Mouse (Mus musculus) heart, postnatal 36 days (tissue): ENCODE results near the gene Sap30. TPM values are rescaled to one million over a fixed set of nuclear protein-coding genes. Genes with fewer than 3 reads are reported as not detected.
"Not testable (repeated sequence)": the region's sequence is repeated elsewhere in the genome, so short reads cannot be mapped to it uniquely, and the experiment has no call there.

Source experiments
- DNase-seq, 2 experiments: peaks; one replicate each; pipeline ENCODE4 v3.0.0; 2021 to 2022
- intact Hi-C: fragments of 180-260 bp; cut with DNase I; formaldehyde crosslinking; loops from one replicate; pipeline ENCODE4 v1.15.1; 2025
- total RNA-seq, 2 experiments: library from RNA; stranded (reverse); gene quantifications; 2 replicates each; pipeline ENCODE4 v1.2.3; 2021

Gene Sap30
- total RNA-seq, 2 experiments from 2014 or later, result 13.3 to 17.8 TPM

DNA sequence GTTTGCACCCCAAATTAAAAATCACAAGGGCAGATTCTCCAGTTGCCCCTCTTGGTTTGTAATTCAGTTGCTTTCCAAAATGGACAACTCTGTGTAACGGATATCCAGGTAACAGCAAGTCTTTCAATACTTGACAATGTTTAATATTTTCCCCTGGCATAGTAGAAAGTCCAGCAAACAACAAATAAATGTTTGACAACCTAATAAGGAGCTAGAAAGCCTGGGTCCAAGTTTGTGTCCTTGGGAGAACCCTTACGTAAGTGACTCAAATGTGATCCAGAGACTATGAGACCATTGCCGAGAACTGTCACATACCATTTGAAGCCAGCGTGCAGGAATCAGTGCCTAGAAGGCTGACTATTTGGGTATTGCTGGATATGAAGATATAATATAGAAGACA, 35.8 kb downstream of the Sap30 start:
- DNase-seq, result no peak
- intact Hi-C loops, result no loop called here

DNA sequence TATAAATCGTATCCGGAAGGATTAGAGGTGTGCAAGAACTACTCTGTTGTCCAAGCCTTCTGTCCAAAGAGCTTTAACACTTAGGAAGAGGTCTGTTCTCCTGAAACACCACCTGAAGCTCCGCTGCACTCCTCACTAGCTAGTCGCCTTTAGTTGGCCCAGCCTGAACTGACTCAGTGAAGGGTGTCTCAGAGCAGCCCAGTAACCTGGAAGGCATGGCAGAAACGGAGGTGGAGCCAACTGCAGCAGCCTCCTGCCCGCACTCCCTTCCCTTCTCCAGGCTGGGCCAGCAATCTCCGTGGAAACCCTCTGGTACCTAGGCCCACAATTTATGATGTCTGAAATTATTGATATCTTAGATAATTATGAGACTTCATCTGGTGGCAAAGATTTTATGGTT, 36.9 kb downstream of the Sap30 start:
- intact Hi-C loops, result no loop called here
- no peak for DNase-seq

DNA sequence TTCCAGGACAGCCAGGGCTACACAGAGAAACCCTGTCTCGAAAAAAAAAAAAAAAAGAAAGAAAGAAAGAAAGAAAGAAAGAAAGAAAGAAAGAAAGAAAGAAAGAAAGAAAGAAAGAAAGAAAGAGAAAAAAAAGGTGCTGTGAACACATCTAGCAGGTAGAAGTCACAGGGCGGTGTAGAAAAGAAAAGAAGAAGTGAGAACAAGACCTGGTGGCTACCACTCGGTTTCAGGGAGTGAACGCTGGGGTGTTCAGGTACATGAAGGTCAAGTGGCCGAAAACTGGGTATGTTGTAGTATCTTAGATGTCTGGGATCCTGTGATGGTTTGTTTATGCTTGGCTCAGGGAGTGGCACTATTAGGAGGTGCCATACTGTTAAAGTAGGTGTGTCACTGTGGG, 41.8 kb downstream of the Sap30 start:
- intact Hi-C loops, DNase-seq: not testable (repeated sequence)

DNA sequence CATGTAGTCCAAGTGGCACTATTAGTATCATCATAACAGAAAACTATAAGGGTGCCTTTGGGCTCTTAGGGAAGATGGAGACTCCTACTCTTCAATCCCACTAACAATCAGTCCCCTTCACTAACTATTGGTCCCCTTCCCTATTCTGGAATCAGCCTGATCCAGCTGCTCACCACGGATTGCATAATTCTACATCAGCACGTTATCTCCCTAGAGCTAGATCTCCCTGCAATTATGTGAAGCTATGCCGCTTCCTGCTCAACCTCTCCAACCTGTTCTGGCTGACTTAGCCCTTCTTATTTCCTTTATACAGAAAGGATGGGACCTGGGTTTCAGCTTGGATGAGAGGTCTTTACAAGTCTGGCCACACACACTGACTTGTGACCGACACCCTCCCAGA, 44.4 kb downstream of the Sap30 start:
- intact Hi-C loops, result no loop called here

DNA sequence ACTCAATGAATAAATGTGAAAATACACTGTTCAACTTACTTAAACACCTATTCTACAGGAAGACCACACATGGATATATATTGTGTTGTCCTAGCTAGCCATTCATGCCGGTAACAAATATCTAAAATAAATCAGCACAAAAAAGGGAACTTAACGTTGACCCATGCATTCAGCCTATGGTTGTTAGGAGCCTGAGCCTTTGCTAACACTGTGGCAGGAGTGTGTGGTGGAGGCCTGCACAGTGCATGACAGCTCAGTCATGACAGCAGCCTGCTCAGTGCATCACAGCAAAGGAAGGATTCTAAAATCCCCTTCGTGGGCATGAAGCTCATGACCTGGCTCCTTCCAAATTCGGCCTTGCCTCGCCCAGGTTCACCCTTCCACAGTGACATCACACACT, 46.1 kb downstream of the Sap30 start:
- no peak for DNase-seq
- intact Hi-C loops, result no loop called here

More for the DNA sequence above, 44.4 kb downstream of the Sap30 start:
- DNase-seq, result no peak

DNA sequence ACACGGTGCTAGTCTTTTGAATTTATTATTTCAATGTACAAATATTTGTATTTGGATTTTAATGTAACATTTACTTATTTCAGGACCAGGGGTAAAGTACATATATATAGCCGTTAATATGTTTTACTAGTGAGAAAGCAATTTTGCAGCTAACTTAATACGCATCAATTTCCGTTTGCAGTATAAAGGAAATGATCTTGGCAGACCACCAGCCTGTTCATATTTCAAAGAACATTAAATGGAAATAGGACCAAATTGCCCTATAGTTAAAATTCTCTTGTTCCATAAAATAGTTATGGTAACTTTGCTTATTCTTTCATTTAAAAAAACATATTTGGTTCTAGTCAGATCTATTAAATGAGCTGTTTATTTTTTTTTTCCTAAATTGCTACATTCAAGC, 46.5 kb downstream of the Sap30 start:
- intact Hi-C loops, result no loop called here

DNA sequence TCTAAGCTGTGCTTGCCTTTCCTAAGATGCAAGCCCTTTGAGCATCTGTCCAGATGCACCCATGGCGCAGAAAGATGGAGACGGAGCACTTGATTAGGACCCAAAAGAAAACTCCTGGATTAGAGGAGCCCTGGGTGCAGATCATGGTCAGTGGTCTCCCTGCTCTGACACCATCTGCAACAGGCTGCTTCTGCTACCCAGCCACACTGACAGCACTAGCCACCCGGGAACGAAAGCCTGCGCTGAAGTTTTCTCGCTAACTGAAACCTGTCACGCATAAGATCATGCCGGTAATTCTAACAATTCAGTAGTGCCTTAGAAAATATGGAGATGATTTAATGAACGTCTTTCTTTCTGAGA, 51.2 kb downstream of the Sap30 start:
- no peak for DNase-seq
- intact Hi-C loops, result no loop called here

More for the DNA sequence above, 46.5 kb downstream of the Sap30 start:
- no peak for DNase-seq

DNA sequence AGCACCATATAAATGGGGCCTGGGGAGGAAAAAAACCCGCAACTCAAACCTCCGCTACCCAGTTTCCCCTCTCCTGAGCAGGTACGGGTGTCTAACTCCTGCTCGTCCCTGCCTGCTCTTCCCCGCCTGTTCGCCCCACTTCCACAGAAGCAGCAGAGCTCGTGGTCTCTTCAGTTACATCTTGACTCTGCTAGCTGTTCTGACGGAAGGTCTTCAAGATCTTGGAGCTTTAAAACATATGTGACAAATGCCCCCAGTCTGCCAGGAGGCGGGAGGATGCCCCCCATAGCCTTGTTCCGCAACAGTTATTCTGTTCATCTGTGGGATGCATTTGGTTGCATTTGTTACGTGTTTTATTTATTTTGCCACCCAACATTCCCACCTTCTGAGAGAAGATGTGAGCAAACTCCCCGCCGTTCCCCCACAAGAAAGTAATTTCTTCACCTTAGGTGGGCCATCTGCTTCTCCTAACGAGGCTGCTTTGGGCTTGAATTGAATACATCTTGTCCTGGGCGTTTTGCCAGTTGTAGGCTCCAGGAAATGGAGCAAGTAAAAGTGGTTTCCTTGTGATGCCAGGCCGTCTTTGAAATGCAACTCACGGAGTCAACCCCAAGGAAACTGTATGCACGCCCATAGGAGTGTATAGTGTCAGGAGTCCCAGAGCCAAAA, 51.8 kb downstream of the Sap30 start:
- intact Hi-C loops, result no loop called here
- no peak for DNase-seq

DNA sequence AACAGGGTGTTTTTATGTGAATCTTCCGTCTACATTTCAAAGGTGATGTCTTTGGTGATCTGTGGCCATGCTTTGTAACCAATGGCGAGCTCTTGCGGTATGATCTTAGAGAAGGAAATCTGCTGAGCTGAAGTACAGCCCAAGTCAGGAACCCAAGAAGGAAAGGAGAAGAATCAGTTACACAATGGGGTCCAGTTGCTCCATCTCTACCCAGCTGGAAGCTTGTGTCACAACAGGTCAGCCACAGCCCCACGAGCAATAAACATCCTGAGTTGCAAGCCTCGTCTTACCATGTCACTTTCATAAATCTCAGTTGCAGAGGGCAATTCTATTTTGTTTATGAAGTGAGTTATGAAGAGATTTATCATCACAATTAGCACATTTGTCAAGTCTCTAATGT, 54.9 kb downstream of the Sap30 start:
- DNase-seq, result no peak
- intact Hi-C loops, result loop anchor here (5.0 kb wide), 1 partner anchor 34 kb away; no protein-coding TSS in a partner anchor

Other genes starting within 250 kb of the Sap30 start
- 10 to 100 TPM; 53.8 to 68.2 TPM for gene Hand2, start 166.9 kb downstream of the Sap30 start, total RNA-seq
- gene Scrg1, start 31.9 kb downstream of the Sap30 start, total RNA-seq, result not detected
- 10 to 100 TPM; 13.2 to 22.2 TPM for gene Hmgb2, start 24.0 kb upstream of the Sap30 start, total RNA-seq
- 1 to 10 TPM; 3.9 to 5.9 TPM for gene Galnt7, start 165.2 kb upstream of the Sap30 start, total RNA-seq